Mouse (Mus musculus): Measurements from ENCODE around the gene Rfc5.
"Not testable (repeated sequence)": the region's sequence is repeated elsewhere in the genome, so short reads cannot be mapped to it uniquely, and the experiment has no call there.

The Rfc5 gene

GRCm38 (mm10) chr5:117347011-117347410 lies 41.8 kb downstream of the Rfc5 start:
- DNase-seq, result no peak

- DNase-seq, result no peak
Measured at GRCm38 (mm10) chr5:117346281-117346680, 42.6 kb downstream of the Rfc5 start.

- DNase-seq, result no peak
Measured at GRCm38 (mm10) chr5:117345432-117345976, 43.3 kb downstream of the Rfc5 start.

- DNase-seq, result not testable (repeated sequence)
Measured at GRCm38 (mm10) chr5:117344496-117344895, 44.4 kb downstream of the Rfc5 start.

- DNase-seq, result no peak
Measured at GRCm38 (mm10) chr5:117341896-117342295, 47.0 kb downstream of the Rfc5 start.

GRCm38 (mm10) chr5:117340081-117340480 lies 48.8 kb downstream of the Rfc5 start:
- no peak for DNase-seq

- no peak for DNase-seq
Measured at GRCm38 (mm10) chr5:117338503-117338902, 50.3 kb downstream of the Rfc5 start.

- DNase-seq, result no peak
Measured at GRCm38 (mm10) chr5:117337999-117338398, 50.8 kb downstream of the Rfc5 start.

GRCm38 (mm10) chr5:117330457-117330856 lies 58.4 kb downstream of the Rfc5 start:
- DNase-seq, result no peak

Data from cerebellum, postnatal 36 days (tissue).